Mouse (Mus musculus): ENCODE measurements around the gene 1700025C18Rik. TPM values are rescaled to one million over a fixed set of nuclear protein-coding genes. Genes with fewer than 3 reads are reported as not detected.

Gene 1700025C18Rik
- total RNA-seq (2021) (not detected), polyA plus RNA-seq (2012; rRNA removed) (not detected in 2 replicates)
- long read RNA-seq: 0 reads

GRCm38 (mm10) chr2:165090650-165091049 is at the start of gene 1700025C18Rik:
TSS of gene 1700025C18Rik (minus strand) at chr2:165090750.
- Histone ChIP-seq H3K4me1 (ENCODE audit: control insufficient read depth, insufficient read depth, low read length) (no peaks in the 10 kb centered on the region), H3K4me3 (no peak within 1 kb of the TSS), H3K27me3 (ENCODE audit: control insufficient read depth, insufficient read depth, low read length) (peaks cover 4% of the 10 kb centered on the region; the same call in 1 of the 2 replicates), H3K79me2 (replicated peaks; ENCODE audit: control insufficient read depth, insufficient read depth, low read length) (no peaks in the 10 kb centered on the region), H3K9ac (ENCODE audit: low read depth, low read length) (no peak within 1 kb of the TSS), H3K27ac (no peak within 1 kb of the TSS), H3K36me3 (ENCODE audit: control insufficient read depth, insufficient read depth, low read length) (no peaks in the 10 kb centered on the region)
- TF ChIP-seq CTCF (IDR thresholded peaks at IDR 0.05): no peak
- DNase-seq: no peak
- 66% methylated on average over 2 of the region's 2 CpGs for WGBS
- intact Hi-C loops (cut with DNase I): no loop called here

- H3K9ac ChIP-seq (ENCODE audit: low read depth, low read length): no peak overlapping the region
- no peak overlapping the region for H3K27ac ChIP-seq
- no peak overlapping the region for H3K4me3 ChIP-seq
- DNase-seq: no peak
- 11% methylated on average over 16 of the region's 16 CpGs for WGBS
- peaks cover 2% of the 10 kb centered on the region; the same call in 1 of the 2 replicates for H3K27me3 ChIP-seq (ENCODE audit: control insufficient read depth, insufficient read depth, low read length)
- no peak for TF ChIP-seq POLR2A (IDR thresholded peaks at IDR 0.05; ENCODE audit: insufficient read depth, low read depth, low read length)
- no peak for TF ChIP-seq EP300 (IDR thresholded peaks at IDR 0.05; ENCODE audit: insufficient read depth, low read depth, low read length)
- TF ChIP-seq CTCF (IDR thresholded peaks at IDR 0.05): no peak
- H3K79me2 ChIP-seq (replicated peaks; ENCODE audit: control insufficient read depth, insufficient read depth, low read length): no peaks in the 10 kb centered on the region
- no peaks in the 10 kb centered on the region for H3K4me1 ChIP-seq (ENCODE audit: control insufficient read depth, insufficient read depth, low read length)
- intact Hi-C loops (cut with DNase I): no loop called here
- H3K36me3 ChIP-seq (ENCODE audit: control insufficient read depth, insufficient read depth, low read length): no peaks in the 10 kb centered on the region
These were observed 45.5 kb upstream of the 1700025C18Rik start for GRCm38 (mm10) chr2:165136049-165136448.

GRCm38 (mm10) chr2:165133566-165133965 is 43.0 kb upstream of the 1700025C18Rik start:
- DNase-seq: no peak
- Histone ChIP-seq H3K27ac (no peak overlapping the region), H3K27me3 (ENCODE audit: control insufficient read depth, insufficient read depth, low read length) (peaks cover 2% of the 10 kb centered on the region; the same call in 1 of the 2 replicates), H3K79me2 (replicated peaks; ENCODE audit: control insufficient read depth, insufficient read depth, low read length) (no peaks in the 10 kb centered on the region), H3K36me3 (ENCODE audit: control insufficient read depth, insufficient read depth, low read length) (no peaks in the 10 kb centered on the region), H3K9ac (ENCODE audit: low read depth, low read length) (no peak overlapping the region), H3K4me3 (no peak overlapping the region), H3K4me1 (ENCODE audit: control insufficient read depth, insufficient read depth, low read length) (no peaks in the 10 kb centered on the region)
- intact Hi-C loops (cut with DNase I): no loop called here
- TF ChIP-seq CTCF (IDR thresholded peaks at IDR 0.05): no peak
- no peak for TF ChIP-seq EP300 (IDR thresholded peaks at IDR 0.05; ENCODE audit: insufficient read depth, low read depth, low read length)
- no peak for TF ChIP-seq POLR2A (IDR thresholded peaks at IDR 0.05; ENCODE audit: insufficient read depth, low read depth, low read length)
- WGBS: under 1% methylated on average over 15 of the region's 15 CpGs

- Histone ChIP-seq H3K4me3 (no peak overlapping the region), H3K79me2 (replicated peaks; ENCODE audit: control insufficient read depth, insufficient read depth, low read length) (no peaks in the 10 kb centered on the region), H3K36me3 (ENCODE audit: control insufficient read depth, insufficient read depth, low read length) (no peaks in the 10 kb centered on the region), H3K27me3 (ENCODE audit: control insufficient read depth, insufficient read depth, low read length) (peaks cover 2% of the 10 kb centered on the region; the same call in 1 of the 2 replicates), H3K27ac (no peak overlapping the region), H3K4me1 (ENCODE audit: control insufficient read depth, insufficient read depth, low read length) (no peaks in the 10 kb centered on the region), H3K9ac (ENCODE audit: low read depth, low read length) (no peak overlapping the region)
- no peak for DNase-seq
- TF ChIP-seq POLR2A (IDR thresholded peaks at IDR 0.05; ENCODE audit: insufficient read depth, low read depth, low read length) (no peak), CTCF (IDR thresholded peaks at IDR 0.05) (no peak), EP300 (IDR thresholded peaks at IDR 0.05; ENCODE audit: insufficient read depth, low read depth, low read length) (no peak)
- WGBS: 48% methylated on average over 12 of the region's 12 CpGs
- intact Hi-C loops (cut with DNase I): no loop called here
These were observed 40.9 kb upstream of the 1700025C18Rik start for GRCm38 (mm10) chr2:165131428-165131827.

GRCm38 (mm10) chr2:165129189-165129588 is 38.6 kb upstream of the 1700025C18Rik start:
- Histone ChIP-seq H3K4me1 (ENCODE audit: control insufficient read depth, insufficient read depth, low read length) (no peaks in the 10 kb centered on the region), H3K27me3 (ENCODE audit: control insufficient read depth, insufficient read depth, low read length) (no peaks in the 10 kb centered on the region; the same call in 1 of the 2 replicates), H3K79me2 (replicated peaks; ENCODE audit: control insufficient read depth, insufficient read depth, low read length) (no peaks in the 10 kb centered on the region), H3K27ac (no peak overlapping the region), H3K9ac (ENCODE audit: low read depth, low read length) (no peak overlapping the region), H3K36me3 (ENCODE audit: control insufficient read depth, insufficient read depth, low read length) (no peaks in the 10 kb centered on the region), H3K4me3 (no peak overlapping the region)
- no peak for TF ChIP-seq EP300 (IDR thresholded peaks at IDR 0.05; ENCODE audit: insufficient read depth, low read depth, low read length)
- TF ChIP-seq CTCF (IDR thresholded peaks at IDR 0.05): no peak
- TF ChIP-seq POLR2A (IDR thresholded peaks at IDR 0.05; ENCODE audit: insufficient read depth, low read depth, low read length): no peak
- WGBS: 66% methylated on average over 4 of the region's 4 CpGs
- intact Hi-C loops (cut with DNase I): no loop called here
- DNase-seq: no peak

- Histone ChIP-seq H3K27ac (no peak overlapping the region), H3K27me3 (ENCODE audit: control insufficient read depth, insufficient read depth, low read length) (peaks cover 2% of the 10 kb centered on the region), H3K9ac (ENCODE audit: low read depth, low read length) (no peak overlapping the region), H3K4me3 (no peak overlapping the region), H3K36me3 (ENCODE audit: control insufficient read depth, insufficient read depth, low read length) (no peaks in the 10 kb centered on the region), H3K79me2 (replicated peaks; ENCODE audit: control insufficient read depth, insufficient read depth, low read length) (no peaks in the 10 kb centered on the region), H3K4me1 (ENCODE audit: control insufficient read depth, insufficient read depth, low read length) (no peaks in the 10 kb centered on the region)
- WGBS: 55% methylated on average over 10 of the region's 10 CpGs
- intact Hi-C loops (cut with DNase I): no loop called here
- no peak for DNase-seq
- no peak for TF ChIP-seq CTCF (IDR thresholded peaks at IDR 0.05)
- no peak for TF ChIP-seq POLR2A (IDR thresholded peaks at IDR 0.05; ENCODE audit: insufficient read depth, low read depth, low read length)
- TF ChIP-seq EP300 (IDR thresholded peaks at IDR 0.05; ENCODE audit: insufficient read depth, low read depth, low read length): no peak
These were observed 36.5 kb upstream of the 1700025C18Rik start for GRCm38 (mm10) chr2:165126896-165127562.
